9 mouse cellular contexts compared by ENCODE assay signal in genomic region chr16:58481219-58481905, GRCm38 (mm10). TPM values are rescaled to one million over a fixed set of nuclear protein-coding genes. Genes with fewer than 3 reads are reported as not detected.
DNase-seq lines count a peak whose midpoint lies in the region; ATAC-seq and TF ChIP-seq lines count a peak whose summit lies in the region.
"Had no signal": no experiment of that assay in that cellular context is flagged by ENCODE, and none has a peak within 500 bp of the region (broad histone marks: within the 10 kb centered on the region; RNA-seq: fewer than 3 reads in every experiment).

No protein-coding gene starts in this region.

- peak; percentile 78 for DNase-seq in kidney, postnatal 0 days (ENCODE audit: low spot score)
- DNase-seq in left cerebral cortex, adult 9 months (ENCODE audit: low spot score in 2 of 2): no peak
- no peak for DNase-seq in adrenal gland, postnatal 14 days
- DNase-seq: midbrain, embryonic 14.5 days had no signal

- no peaks in the 10 kb centered on the region for H3K36me3 ChIP-seq in neural tube, embryonic 14.5 days (ENCODE audit: control insufficient read depth, insufficient read depth, low read length)
- peaks cover 5% of the 10 kb centered on the region for H3K36me3 ChIP-seq in neural tube, embryonic 15.5 days
- H3K36me3 ChIP-seq in heart, embryonic 13.5 days: peaks cover 53% of the 10 kb centered on the region
- peaks cover 10% of the 10 kb centered on the region; the same call in 1 of the 2 replicates for H3K36me3 ChIP-seq in kidney, postnatal 0 days (ENCODE audit: insufficient read depth, low read length)

- no peaks in the 10 kb centered on the region for H3K4me1 ChIP-seq in neural tube, embryonic 14.5 days (ENCODE audit: control insufficient read depth, insufficient read depth, low read length)
- H3K4me1 ChIP-seq in neural tube, embryonic 15.5 days: no peaks in the 10 kb centered on the region
- H3K4me1 ChIP-seq in heart, embryonic 13.5 days: peaks cover 23% of the 10 kb centered on the region
- peaks cover 11% of the 10 kb centered on the region for H3K4me1 ChIP-seq in kidney, postnatal 0 days (replicated peaks; ENCODE audit: insufficient read depth, low read length)
- H3K4me1 ChIP-seq: embryonic facial prominence, embryonic 12.5 days had no signal

- TF ChIP-seq CTCF in kidney, postnatal 0 days (IDR thresholded peaks at IDR 0.05; ENCODE audit: low read depth): no peak

- no peak overlapping the region for H3K27ac ChIP-seq in neural tube, embryonic 14.5 days (ENCODE audit: low read depth, low read length)
- H3K27ac ChIP-seq in neural tube, embryonic 15.5 days (replicated peaks): no peak overlapping the region
- H3K27ac ChIP-seq in heart, embryonic 13.5 days (replicated peaks): peak overlapping the region; percentile 83
- H3K27ac ChIP-seq in kidney, postnatal 0 days: peak overlapping the region; percentile 75
- H3K27ac ChIP-seq: embryonic facial prominence, embryonic 12.5 days had no signal

- no peaks in the 10 kb centered on the region for H3K27me3 ChIP-seq in neural tube, embryonic 14.5 days (ENCODE audit: control insufficient read depth, insufficient read depth, low read length)
- no peaks in the 10 kb centered on the region for H3K27me3 ChIP-seq in neural tube, embryonic 15.5 days (replicated peaks)
- H3K27me3 ChIP-seq in heart, embryonic 13.5 days (replicated peaks): no peaks in the 10 kb centered on the region
- H3K27me3 ChIP-seq in kidney, postnatal 0 days (ENCODE audit: insufficient read depth, low read length): no peaks in the 10 kb centered on the region
- H3K27me3 ChIP-seq: embryonic facial prominence, embryonic 12.5 days had no signal

- WGBS in neural tube, embryonic 14.5 days: 83% methylated on average over 9 of the region's 9 CpGs
- WGBS in neural tube, embryonic 15.5 days: 82% methylated on average over 9 of the region's 9 CpGs
- WGBS in heart, embryonic 13.5 days: 57% methylated on average over 9 of the region's 9 CpGs
- 44% methylated on average over 9 of the region's 9 CpGs for WGBS in kidney, postnatal 0 days

- H3K9me3 ChIP-seq in neural tube, embryonic 14.5 days (ENCODE audit: control insufficient read depth, low read length): no peaks in the 10 kb centered on the region; the same call in 1 of the 2 replicates
- no peaks in the 10 kb centered on the region for H3K9me3 ChIP-seq in neural tube, embryonic 15.5 days (replicated peaks)
- peaks cover 7% of the 10 kb centered on the region for H3K9me3 ChIP-seq in heart, embryonic 13.5 days
- no peaks in the 10 kb centered on the region for H3K9me3 ChIP-seq in kidney, postnatal 0 days (replicated peaks; ENCODE audit: low read length)
- H3K9me3 ChIP-seq: embryonic facial prominence, embryonic 12.5 days had no signal

- H3K4me3 ChIP-seq in neural tube, embryonic 14.5 days (ENCODE audit: low read depth, low read length): no peak overlapping the region
- no peak overlapping the region for H3K4me3 ChIP-seq in neural tube, embryonic 15.5 days (replicated peaks)
- 0 out of 2 replicates have a peak overlapping the region, but pooled peaks have one; percentile 8 for H3K4me3 ChIP-seq in heart, embryonic 13.5 days
- H3K4me3 ChIP-seq in kidney, postnatal 0 days (replicated peaks; ENCODE audit: low read depth, low read length): no peak overlapping the region
- H3K4me3 ChIP-seq: embryonic facial prominence, embryonic 12.5 days had no signal

- ATAC-seq in neural tube, embryonic 14.5 days (ENCODE audit: low read depth): 0 out of 2 replicates have a peak, but pooled peaks have one; percentile 30
- ATAC-seq in neural tube, embryonic 15.5 days (ENCODE audit: low FRiP score): no peak
- peak; percentile 23; the same call in 1 of the 2 replicates for ATAC-seq in heart, embryonic 13.5 days (ENCODE audit: extremely low read depth, insufficient number of reproducible peaks, low FRiP score, low TSS enrichment)
- peak; percentile 95 for ATAC-seq in kidney, postnatal 0 days (replicated peaks; ENCODE audit: low FRiP score, low read depth)
- ATAC-seq in neutrophil, adult 5-6 weeks (ENCODE audit: extremely low read depth, insufficient number of reproducible peaks, low FRiP score, poor library complexity, severe bottlenecking): peak; percentile 69

- no peak overlapping the region for H3K4me2 ChIP-seq in neural tube, embryonic 14.5 days (ENCODE audit: low read depth, low read length)
- no peak overlapping the region for H3K4me2 ChIP-seq in neural tube, embryonic 15.5 days
- H3K4me2 ChIP-seq in heart, embryonic 13.5 days: peak overlapping the region; percentile 47
- H3K4me2 ChIP-seq in kidney, postnatal 0 days (ENCODE audit: low read length): no peak overlapping the region
- H3K4me2 ChIP-seq: embryonic facial prominence, embryonic 12.5 days had no signal

- H3K9ac ChIP-seq in neural tube, embryonic 14.5 days (replicated peaks; ENCODE audit: low read depth, low read length): no peak overlapping the region
- H3K9ac ChIP-seq in neural tube, embryonic 15.5 days (replicated peaks): no peak overlapping the region
- peak overlapping the region; percentile 50; the same call in 1 of the 2 replicates for H3K9ac ChIP-seq in heart, embryonic 13.5 days
- H3K9ac ChIP-seq in kidney, postnatal 0 days (ENCODE audit: low read depth, low read length): no peak overlapping the region
- H3K9ac ChIP-seq: embryonic facial prominence, embryonic 12.5 days had no signal

RNA-seq across cellular contexts. Expression of gene St3gal6, which starts 42.7 kb away (rescaled TPM):
- 6.3 and 8.3 TPM in 2 replicates for polyA plus RNA-seq in neural tube, embryonic 14.5 days (2014; fragmentation: Nextera tagmentation; extraction: Ambion mirVana)
- polyA plus RNA-seq in neural tube, embryonic 15.5 days (2015; fragmentation: Nextera tagmentation; extraction: Ambion mirVana): 12.1 and 16.3 TPM in 2 replicates
- 13.8 and 16.0 TPM in 2 replicates for polyA plus RNA-seq in heart, embryonic 13.5 days (2015; fragmentation: Nextera tagmentation; extraction: Ambion mirVana)
- 93.6 and 93.8 TPM in 2 replicates for polyA plus RNA-seq in kidney, postnatal 0 days (2015; fragmentation: Nextera tagmentation; extraction: Ambion mirVana)
- 190 and 210 TPM in 2 replicates for total RNA-seq in neutrophil, adult 5-6 weeks (2017)
- 21.9 and 35.0 TPM in 2 replicates for total RNA-seq in adrenal gland, postnatal 14 days (2021)

Comparison
In these comparisons a context has a peak if more than half of its experiments do, and no peak if none do; other contexts are left out.
1. H3K27ac ChIP-seq: peak in heart, embryonic 13.5 days (single experiment) and kidney, postnatal 0 days (single experiment); none in neural tube, embryonic 14.5 days (single experiment) and neural tube, embryonic 15.5 days (single experiment).